Mouse (Mus musculus): ENCODE measurements at regions not wholly inside any gene's neighbourhood (a gene's known extent, or its start where the extent isn't known, plus 50 kb on each side); places are given as distances from the start of the nearest gene placed in this dataset.
"Not testable (repeated sequence)": the region's sequence is repeated elsewhere in the genome, so short reads cannot be mapped to it uniquely, and the experiment has no call there.

DNA sequence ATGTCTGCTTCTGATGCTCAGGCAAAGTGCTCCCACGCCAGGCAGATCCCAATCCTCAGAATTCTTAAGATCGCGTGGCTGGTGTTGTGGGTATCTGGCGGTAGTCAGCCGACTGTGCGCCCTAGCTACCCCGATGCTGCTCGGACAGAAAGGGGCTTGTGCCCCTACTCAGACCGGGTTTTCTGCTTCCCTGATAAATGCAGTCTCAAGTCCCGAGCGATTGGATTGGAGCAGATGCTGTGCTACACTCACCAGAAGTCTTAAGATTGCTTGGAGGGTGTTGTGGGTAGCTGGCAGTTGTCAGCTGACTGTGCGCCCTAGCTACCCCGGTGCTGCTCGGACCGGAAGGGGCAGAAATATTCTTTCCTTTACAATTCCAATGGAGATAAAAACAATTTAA is 99.3 kb downstream of the Gm7489 start:
- not testable (repeated sequence) for H3K27me3 ChIP-seq (replicated peaks; ENCODE audit: control insufficient read depth, insufficient read depth, low read length); H3K36me3 ChIP-seq (ENCODE audit: control insufficient read depth, insufficient read depth, low read length); ATAC-seq (replicated peaks; ENCODE audit: low FRiP score, low TSS enrichment, low read depth); H3K27ac ChIP-seq (ENCODE audit: low read depth); H3K4me2 ChIP-seq (ENCODE audit: low read length); H3K9ac ChIP-seq (ENCODE audit: low read length); DNase-seq (ENCODE audit: low spot score); H3K4me3 ChIP-seq (ENCODE audit: low read depth, low read length); H3K9me3 ChIP-seq (ENCODE audit: control insufficient read depth, low read length); H3K4me1 ChIP-seq (replicated peaks; ENCODE audit: control insufficient read depth, insufficient read depth, low read length)
- WGBS: 88% methylated on average over 15 of the region's 15 CpGs

DNA sequence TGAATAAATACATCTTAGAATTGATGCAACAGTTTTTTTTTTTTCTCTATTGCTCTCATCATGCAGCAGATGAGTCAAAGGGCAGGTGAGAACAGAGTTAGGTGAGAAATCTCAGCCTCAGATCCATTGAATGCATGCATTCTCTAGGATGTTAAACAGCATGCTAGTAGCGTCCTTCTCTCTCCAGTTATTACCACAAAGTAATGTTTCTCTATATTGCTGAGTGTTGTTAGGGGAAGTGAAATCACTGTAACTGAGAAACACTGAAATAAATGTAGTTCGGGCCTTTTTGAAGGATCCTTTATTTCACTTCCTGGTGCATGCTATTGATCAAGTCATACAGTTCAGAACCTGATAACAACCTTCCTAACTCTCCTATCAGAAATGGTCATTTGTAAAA is 105.2 kb downstream of the Gm7489 start:
- no peaks in the 10 kb centered on the region for H3K36me3 ChIP-seq (ENCODE audit: control insufficient read depth, insufficient read depth, low read length)
- H3K4me1 ChIP-seq (replicated peaks; ENCODE audit: control insufficient read depth, insufficient read depth, low read length): no peaks in the 10 kb centered on the region
- no peak for DNase-seq (ENCODE audit: low spot score)
- no peak for ATAC-seq (replicated peaks; ENCODE audit: low FRiP score, low TSS enrichment, low read depth)
- no peaks in the 10 kb centered on the region for H3K9me3 ChIP-seq (ENCODE audit: control insufficient read depth, low read length)
- H3K27me3 ChIP-seq (replicated peaks; ENCODE audit: control insufficient read depth, insufficient read depth, low read length): no peaks in the 10 kb centered on the region
- 73% methylated on average over 2 of the region's 2 CpGs for WGBS
- H3K4me2 ChIP-seq (ENCODE audit: low read length): no peak overlapping the region
- H3K27ac ChIP-seq (ENCODE audit: low read depth): no peak overlapping the region
- no peak overlapping the region for H3K9ac ChIP-seq (ENCODE audit: low read length)
- H3K4me3 ChIP-seq (ENCODE audit: low read depth, low read length): no peak overlapping the region

DNA sequence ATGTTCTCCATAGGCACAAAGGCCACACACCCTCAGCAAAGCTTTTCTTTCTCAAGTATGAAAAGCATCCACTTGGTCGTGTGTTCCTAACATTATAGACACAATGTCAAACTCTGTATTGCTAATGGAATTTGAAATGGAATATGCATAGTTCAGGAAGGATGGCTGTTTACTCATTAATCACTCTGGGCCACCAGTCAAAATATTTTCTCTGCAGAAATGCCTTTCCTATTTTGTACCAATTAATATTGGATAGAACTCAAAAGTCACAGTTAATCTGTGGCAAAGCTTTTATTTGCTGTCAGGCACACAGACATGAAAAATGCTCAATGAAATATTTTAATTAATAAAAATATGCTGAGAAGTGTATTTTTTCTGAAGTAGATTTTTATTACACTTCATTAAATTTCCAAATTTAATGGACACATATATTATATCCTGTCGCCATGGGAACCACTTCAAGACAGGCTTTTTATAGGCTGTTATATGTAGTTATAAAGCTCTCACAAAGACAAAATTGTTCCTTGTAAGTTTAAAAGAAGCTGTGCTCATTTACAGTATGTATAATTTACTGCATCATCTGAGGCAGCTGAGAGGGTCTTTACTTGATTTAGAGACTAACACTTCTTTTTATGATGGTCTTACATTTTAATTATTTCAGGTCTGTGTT is 110.6 kb downstream of the Gm7489 start:
- no peak overlapping the region for H3K4me2 ChIP-seq (ENCODE audit: low read length)
- WGBS: 65% methylated on average over 2 of the region's 2 CpGs
- H3K27me3 ChIP-seq (replicated peaks; ENCODE audit: control insufficient read depth, insufficient read depth, low read length): no peaks in the 10 kb centered on the region
- H3K4me1 ChIP-seq (replicated peaks; ENCODE audit: control insufficient read depth, insufficient read depth, low read length): no peaks in the 10 kb centered on the region
- H3K9me3 ChIP-seq (ENCODE audit: control insufficient read depth, low read length): no peaks in the 10 kb centered on the region
- H3K36me3 ChIP-seq (ENCODE audit: control insufficient read depth, insufficient read depth, low read length): no peaks in the 10 kb centered on the region
- no peak overlapping the region for H3K27ac ChIP-seq (ENCODE audit: low read depth)
- H3K4me3 ChIP-seq (ENCODE audit: low read depth, low read length): no peak overlapping the region
- DNase-seq (ENCODE audit: low spot score): no peak
- no peak overlapping the region for H3K9ac ChIP-seq (ENCODE audit: low read length)
- no peak for ATAC-seq (replicated peaks; ENCODE audit: low FRiP score, low TSS enrichment, low read depth)

DNA sequence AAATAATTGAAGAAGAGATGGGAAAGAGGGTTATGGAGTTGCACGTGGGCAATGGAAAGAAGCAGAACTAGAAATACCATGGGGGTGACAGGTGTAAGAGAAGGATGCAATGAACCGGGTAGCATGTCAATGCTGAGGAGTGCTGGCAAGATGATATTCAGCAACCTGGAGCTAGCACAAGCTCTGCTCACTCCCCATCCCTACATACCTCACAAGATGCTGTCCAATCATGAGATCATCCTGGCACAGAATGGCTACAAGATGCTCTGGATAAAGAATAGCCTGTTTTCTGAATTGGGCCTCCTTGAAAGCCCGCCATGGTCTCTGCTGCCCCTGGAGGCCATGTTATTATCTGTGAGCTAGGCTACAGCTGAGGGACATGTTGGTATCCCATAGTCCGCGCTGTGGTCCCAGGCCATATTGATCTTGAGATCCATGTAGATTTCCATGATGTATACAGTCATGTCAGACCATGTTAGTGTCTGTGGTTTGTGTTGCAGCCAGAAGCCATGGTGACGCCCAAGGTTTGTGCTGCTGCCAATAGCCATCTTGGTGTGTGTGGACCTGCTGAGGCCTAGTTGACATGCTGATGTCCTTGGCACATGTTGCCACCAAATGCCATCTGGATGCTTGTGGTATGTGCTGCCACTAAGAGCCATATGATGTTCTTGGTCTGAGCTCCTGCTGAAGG is 114.0 kb downstream of the Gm7489 start:
- Histone ChIP-seq H3K9ac (ENCODE audit: low read length) (no peak overlapping the region), H3K4me1 (replicated peaks; ENCODE audit: control insufficient read depth, insufficient read depth, low read length) (no peaks in the 10 kb centered on the region), H3K9me3 (ENCODE audit: control insufficient read depth, low read length) (no peaks in the 10 kb centered on the region), H3K4me3 (ENCODE audit: low read depth, low read length) (no peak overlapping the region), H3K4me2 (ENCODE audit: low read length) (no peak overlapping the region), H3K27me3 (replicated peaks; ENCODE audit: control insufficient read depth, insufficient read depth, low read length) (no peaks in the 10 kb centered on the region), H3K27ac (ENCODE audit: low read depth) (no peak overlapping the region), H3K36me3 (ENCODE audit: control insufficient read depth, insufficient read depth, low read length) (no peaks in the 10 kb centered on the region)
- no peak for DNase-seq (ENCODE audit: low spot score)
- no peak; the same call in 1 of the 2 replicates for ATAC-seq (replicated peaks; ENCODE audit: low FRiP score, low TSS enrichment, low read depth)
- 96% methylated on average over 6 of the region's 6 CpGs for WGBS

DNA sequence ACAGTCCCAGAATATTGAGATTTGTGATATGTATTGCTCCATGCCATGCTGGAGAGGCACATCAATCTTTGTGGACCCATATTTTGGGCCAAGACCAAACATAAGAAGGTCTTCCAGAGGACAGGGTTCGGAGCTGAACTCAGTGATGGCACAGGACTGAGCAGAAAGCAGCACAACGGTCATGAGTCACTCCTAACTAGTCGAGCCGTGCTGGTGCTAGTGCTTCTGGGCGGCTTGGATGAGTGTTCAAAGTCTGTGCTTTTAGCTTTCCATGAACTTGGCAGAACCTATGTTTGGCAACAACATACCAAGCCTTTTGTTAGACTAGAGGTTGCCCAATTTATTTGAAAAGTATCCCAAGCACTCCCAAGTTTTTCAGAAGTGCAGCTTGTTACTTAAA is 149.1 kb downstream of the Gm7489 start:
- 86% methylated on average over 5 of the region's 5 CpGs for WGBS
- Histone ChIP-seq H3K9ac (ENCODE audit: low read length) (no peak overlapping the region), H3K27ac (ENCODE audit: low read depth) (no peak overlapping the region), H3K9me3 (ENCODE audit: control insufficient read depth, low read length) (no peaks in the 10 kb centered on the region), H3K27me3 (replicated peaks; ENCODE audit: control insufficient read depth, insufficient read depth, low read length) (no peaks in the 10 kb centered on the region), H3K36me3 (ENCODE audit: control insufficient read depth, insufficient read depth, low read length) (no peaks in the 10 kb centered on the region), H3K4me2 (ENCODE audit: low read length) (no peak overlapping the region), H3K4me3 (ENCODE audit: low read depth, low read length) (no peak overlapping the region), H3K4me1 (replicated peaks; ENCODE audit: control insufficient read depth, insufficient read depth, low read length) (no peaks in the 10 kb centered on the region)
- ATAC-seq (replicated peaks; ENCODE audit: low FRiP score, low TSS enrichment, low read depth) (no peak), DNase-seq (ENCODE audit: low spot score) (no peak)

DNA sequence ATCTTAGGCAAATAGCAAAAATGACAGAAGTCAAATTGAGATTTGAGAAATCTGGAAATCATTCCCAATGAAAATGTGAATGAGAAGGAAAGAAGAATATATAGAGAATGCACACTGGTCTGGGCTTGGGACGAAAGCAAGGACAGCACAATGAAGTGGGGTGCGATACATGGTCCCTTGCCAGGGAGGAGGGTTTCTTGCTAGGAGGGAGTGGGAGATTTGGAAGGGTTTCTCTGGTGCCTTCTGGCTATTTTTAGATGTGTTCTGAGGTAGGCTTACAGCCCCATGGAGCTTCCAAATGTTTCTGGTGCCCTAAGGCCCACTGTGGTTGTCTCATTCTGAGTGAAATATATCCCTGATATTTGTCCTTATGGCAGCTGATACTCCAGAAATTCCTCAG is 166.0 kb downstream of the Gm7489 start:
- WGBS: 94% methylated on average over 2 of the region's 2 CpGs
- Histone ChIP-seq H3K4me3 (ENCODE audit: low read depth, low read length) (no peak overlapping the region), H3K27ac (ENCODE audit: low read depth) (no peak overlapping the region), H3K4me2 (ENCODE audit: low read length) (no peak overlapping the region), H3K9ac (ENCODE audit: low read length) (no peak overlapping the region), H3K9me3 (ENCODE audit: control insufficient read depth, low read length) (no peaks in the 10 kb centered on the region), H3K27me3 (replicated peaks; ENCODE audit: control insufficient read depth, insufficient read depth, low read length) (no peaks in the 10 kb centered on the region), H3K36me3 (ENCODE audit: control insufficient read depth, insufficient read depth, low read length) (no peaks in the 10 kb centered on the region), H3K4me1 (replicated peaks; ENCODE audit: control insufficient read depth, insufficient read depth, low read length) (no peaks in the 10 kb centered on the region)
- no peak for DNase-seq (ENCODE audit: low spot score)
- no peak for ATAC-seq (replicated peaks; ENCODE audit: low FRiP score, low TSS enrichment, low read depth)

DNA sequence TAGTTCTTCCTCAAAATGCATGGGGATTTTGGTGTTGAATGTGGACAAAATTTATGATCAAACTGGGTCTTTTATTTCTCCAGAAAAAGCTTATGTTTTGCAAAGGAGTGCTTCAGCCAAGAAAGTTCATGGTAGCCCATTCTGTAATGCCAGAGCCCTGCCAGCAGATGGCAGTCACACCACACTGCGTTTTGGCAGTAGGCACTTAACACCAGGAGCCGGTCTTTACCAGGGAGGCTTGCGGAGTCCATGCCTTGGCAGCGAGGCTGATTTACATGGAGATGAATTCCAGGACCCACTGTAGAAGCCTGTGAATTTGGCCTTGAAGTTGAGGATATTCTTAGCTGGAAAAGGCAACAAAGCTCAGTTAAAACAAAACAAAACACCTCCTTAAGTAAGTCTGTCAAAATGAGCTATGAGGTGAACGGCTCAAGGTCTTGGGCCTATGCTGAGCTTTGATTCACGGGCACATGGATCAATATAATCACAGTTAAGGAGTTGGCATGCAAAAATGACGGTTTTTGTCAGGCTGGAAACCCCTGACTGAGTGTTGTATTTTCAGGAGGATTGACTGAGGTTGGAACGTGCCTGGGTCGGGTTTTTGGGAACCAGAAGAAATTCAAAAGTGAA is 185.4 kb downstream of the Gm7489 start:
- Histone ChIP-seq H3K4me3 (ENCODE audit: low read depth, low read length) (no peak overlapping the region), H3K9ac (ENCODE audit: low read length) (no peak overlapping the region), H3K27me3 (replicated peaks; ENCODE audit: control insufficient read depth, insufficient read depth, low read length) (no peaks in the 10 kb centered on the region), H3K27ac (ENCODE audit: low read depth) (no peak overlapping the region; the same call in 1 of the 2 replicates), H3K36me3 (ENCODE audit: control insufficient read depth, insufficient read depth, low read length) (no peaks in the 10 kb centered on the region), H3K4me2 (ENCODE audit: low read length) (no peak overlapping the region), H3K4me1 (replicated peaks; ENCODE audit: control insufficient read depth, insufficient read depth, low read length) (peaks cover 19% of the 10 kb centered on the region; the same call in 1 of the 2 replicates), H3K9me3 (ENCODE audit: control insufficient read depth, low read length) (no peaks in the 10 kb centered on the region)
- ATAC-seq (replicated peaks; ENCODE audit: low FRiP score, low TSS enrichment, low read depth) (peak; percentile 81), DNase-seq (ENCODE audit: low spot score) (peak; percentile 88)
- WGBS: 26% methylated on average over 9 of the region's 9 CpGs

DNA sequence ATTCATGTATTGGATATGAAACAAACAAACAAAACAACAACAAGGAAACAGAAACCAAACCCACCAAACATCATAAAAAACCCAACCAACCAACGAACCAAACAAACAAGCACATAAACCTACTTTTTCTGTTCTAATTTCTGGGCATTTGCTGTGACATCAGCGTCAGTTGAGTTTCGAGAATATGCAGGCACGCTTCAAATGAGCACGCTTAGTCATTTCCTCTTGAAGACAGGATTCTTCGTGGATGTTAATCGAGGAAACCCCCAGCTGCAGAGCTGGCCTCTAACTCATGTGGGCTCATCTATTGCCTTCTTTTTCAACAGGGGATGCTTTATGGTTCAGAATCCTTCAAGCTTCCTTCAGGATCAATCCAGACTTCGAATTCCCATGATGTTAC is 187.0 kb downstream of the Gm7489 start:
- Histone ChIP-seq H3K27ac (ENCODE audit: low read depth) (peak overlapping the region; percentile 44), H3K9me3 (ENCODE audit: control insufficient read depth, low read length) (no peaks in the 10 kb centered on the region), H3K9ac (ENCODE audit: low read length) (no peak overlapping the region), H3K36me3 (ENCODE audit: control insufficient read depth, insufficient read depth, low read length) (no peaks in the 10 kb centered on the region), H3K4me3 (ENCODE audit: low read depth, low read length) (no peak overlapping the region), H3K4me2 (ENCODE audit: low read length) (peak overlapping the region; percentile 12; the same call in 1 of the 2 replicates), H3K27me3 (replicated peaks; ENCODE audit: control insufficient read depth, insufficient read depth, low read length) (no peaks in the 10 kb centered on the region), H3K4me1 (replicated peaks; ENCODE audit: control insufficient read depth, insufficient read depth, low read length) (peaks cover 20% of the 10 kb centered on the region; the same call in 1 of the 2 replicates)
- DNase-seq (ENCODE audit: low spot score) (no peak), ATAC-seq (replicated peaks; ENCODE audit: low FRiP score, low TSS enrichment, low read depth) (no peak)
- WGBS: 30% methylated on average over 8 of the region's 8 CpGs

Measured in intestine, embryonic 14.5 days (tissue).